Mouse (Mus musculus) intestine, embryonic 14.5 days (tissue): ENCODE measurements around the gene Cry2. TPM values are rescaled to one million over a fixed set of nuclear protein-coding genes. Genes with fewer than 3 reads are reported as not detected.

Experiments used
- ATAC-seq: fragments of 200-750 bp; cut with Nextera tagmentation; replicated peaks from 2 replicates; pipeline ENCODE4 v1.8.0; 2017; ENCODE audit warnings: low read depth, moderate number of reproducible peaks, moderate TSS enrichment, moderate library complexity; ENCODE audit not compliant: low FRiP score, low TSS enrichment
- DNase-seq: peaks from one replicate; pipeline ENCODE4 v3.0.0-alpha.2; 2018; ENCODE audit warnings: low spot score
- H3K27ac ChIP-seq: fragments of 300-500 bp; sonication (generic); 2 replicates; pipeline ENCODE4 v1.5.1; 2014; ENCODE audit warnings: low read depth, mild to moderate bottlenecking, control low read depth
- H3K27me3 ChIP-seq: fragments of 300-500 bp; sonication (generic); replicated peaks from 2 replicates; pipeline ENCODE4 v1.6.1; 2014; ENCODE audit warnings: low read length, control low read depth; ENCODE audit not compliant: control insufficient read depth, insufficient read depth
- H3K36me3 ChIP-seq: fragments of 300-500 bp; sonication (generic); 2 replicates; pipeline ENCODE4 v1.6.1; 2014; ENCODE audit warnings: low read length, control low read depth; ENCODE audit not compliant: control insufficient read depth, insufficient read depth
- H3K4me1 ChIP-seq: fragments of 300-500 bp; sonication (generic); replicated peaks from 2 replicates; pipeline ENCODE4 v1.6.1; 2014; ENCODE audit warnings: low read length, control low read depth, mixed read lengths; ENCODE audit not compliant: control insufficient read depth, insufficient read depth
- H3K4me2 ChIP-seq: fragments of 300-500 bp; sonication (generic); 2 replicates; pipeline ENCODE4 v1.6.1; 2014; ENCODE audit warnings: low read length
- H3K4me3 ChIP-seq: fragments of 300-500 bp; sonication (generic); 2 replicates; pipeline ENCODE4 v1.5.1; 2014; ENCODE audit warnings: low read depth, low read length, control low read depth, mixed read lengths
- H3K9ac ChIP-seq: fragments of 300-500 bp; sonication (generic); 2 replicates; pipeline ENCODE4 v1.6.1; 2014; ENCODE audit warnings: mild to moderate bottlenecking, low read length
- H3K9me3 ChIP-seq: fragments of 300-500 bp; sonication (generic); 2 replicates; pipeline ENCODE4 v1.6.1; 2016; ENCODE audit warnings: low read length, control low read depth; ENCODE audit not compliant: control insufficient read depth
- WGBS: fragments of 180-500 bp; shearing (Covaris S2); extraction: QIAGEN DNeasy Blood & Tissue Kit; methylation state at CpG from one replicate; pipeline ENCODE4 v1.1.7; 2014; 5-methylcytosine and 5-hydroxymethylcytosine counted together
- polyA plus RNA-seq: library from polyadenylated mRNA; unstranded; fragments of >200 nt; fragmentation: Nextera tagmentation; extraction: Ambion mirVana; gene quantifications from 2 replicates; pipeline ENCODE4 v1.2.1, GENCODE M21; 2014

Cry2 gene
- polyA plus RNA-seq, 1 experiment from 2014 or later: 16.7 TPM

DNA sequence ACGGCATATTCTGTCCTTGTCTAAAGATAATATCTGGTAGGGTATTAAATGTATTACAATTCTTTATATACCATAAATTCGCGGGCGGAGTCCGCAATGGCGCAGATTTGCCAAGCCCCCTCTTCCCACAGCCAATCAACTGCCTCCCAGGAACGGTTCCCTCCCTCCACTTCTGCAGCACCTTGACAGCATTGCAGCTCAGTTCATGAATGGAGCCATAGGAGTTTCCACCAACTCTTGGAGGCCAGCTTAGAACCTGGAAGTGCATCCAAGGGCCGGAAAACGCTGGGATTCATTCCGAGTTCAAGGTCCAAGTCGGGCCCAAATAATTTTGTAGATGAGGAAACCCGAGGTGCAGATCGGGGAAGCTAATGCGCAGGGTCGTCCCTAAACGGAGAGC, 59.3 kb downstream of the Cry2 start, which contains the start of the genes Pex16 and Large2:
TSS of gene Pex16 (plus strand) at position 163 of the 400 bp plus-strand sequence.
TSS of gene Large2 (minus strand) at position 356 of the 400 bp plus-strand sequence.
- H3K9ac ChIP-seq: peak within 1 kb of the TSS; percentile 64
- 2% methylated on average over 16 of the region's 16 CpGs for WGBS
- H3K4me2 ChIP-seq: peak within 1 kb of the TSS; percentile 95
- H3K27ac ChIP-seq: peak within 1 kb of the TSS; percentile 58
- peaks cover 18% of the 10 kb centered on the region for H3K36me3 ChIP-seq
- no peaks in the 10 kb centered on the region for H3K9me3 ChIP-seq
- H3K4me3 ChIP-seq: peak within 1 kb of the TSS; percentile 88
- DNase-seq: no peak
- ATAC-seq: no peak; the same call in 1 of the 2 replicates
- H3K4me1 ChIP-seq: peaks cover 26% of the 10 kb centered on the region
- peaks cover 15% of the 10 kb centered on the region for H3K27me3 ChIP-seq

DNA sequence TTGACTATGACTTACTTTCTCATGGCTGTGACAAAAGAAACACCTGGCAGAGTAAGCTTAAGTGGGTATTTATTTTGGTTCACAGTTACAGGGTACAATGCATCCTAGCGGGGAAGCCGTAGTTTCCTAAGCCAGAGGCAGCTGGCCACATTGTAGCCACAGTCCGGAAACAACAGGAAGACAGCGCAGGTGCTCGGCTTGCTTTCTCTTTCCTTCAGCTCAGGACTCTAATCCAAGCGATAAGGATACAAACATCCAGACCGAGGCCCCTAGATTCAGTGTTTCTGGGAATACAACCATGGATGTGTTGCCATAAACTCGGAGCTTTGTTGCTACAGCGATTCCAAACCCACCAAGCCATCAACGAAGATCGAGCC, 60.4 kb downstream of the Cry2 start:
- 81% methylated on average over 11 of the region's 11 CpGs for WGBS
- ATAC-seq: no peak
- Histone ChIP-seq H3K4me2 (no peak overlapping the region), H3K27me3 (peaks cover 19% of the 10 kb centered on the region), H3K27ac (no peak overlapping the region), H3K4me3 (no peak overlapping the region), H3K9ac (no peak overlapping the region), H3K9me3 (no peaks in the 10 kb centered on the region), H3K4me1 (peaks cover 26% of the 10 kb centered on the region), H3K36me3 (peaks cover 7% of the 10 kb centered on the region)
- DNase-seq: no peak

DNA sequence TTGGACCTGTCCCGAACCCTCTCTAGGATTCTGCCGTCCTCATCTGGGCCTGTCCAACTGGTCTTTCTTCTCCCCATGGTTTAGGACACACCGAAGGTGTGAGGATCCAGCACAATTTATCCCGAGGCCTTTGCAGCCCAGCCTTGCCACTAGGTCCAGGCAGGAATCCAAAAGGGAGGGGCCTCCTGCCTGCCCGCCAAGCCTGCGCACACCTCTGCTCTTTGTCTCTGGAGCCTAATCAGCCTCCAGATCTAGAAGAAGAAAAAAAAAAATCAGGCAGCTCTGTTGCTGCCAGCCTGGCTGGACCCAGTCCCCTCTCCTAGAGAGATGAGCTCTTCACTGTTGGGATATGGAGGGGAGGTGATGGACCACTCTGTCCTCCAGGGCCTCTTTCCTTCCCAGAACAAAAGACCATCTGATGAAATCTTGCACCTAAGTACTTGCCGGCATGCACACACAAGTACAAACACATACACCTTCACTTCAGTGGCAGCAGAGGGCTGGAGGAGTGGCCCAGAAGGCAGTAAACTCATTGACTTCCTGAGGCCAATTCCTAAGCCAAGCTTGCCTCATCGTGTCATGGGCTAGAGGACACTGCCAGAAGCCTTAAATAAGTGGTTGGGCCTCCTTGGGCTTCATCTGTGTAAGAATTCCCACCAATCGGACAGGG, 60.9 kb downstream of the Cry2 start:
- Histone ChIP-seq H3K9ac (no peak overlapping the region), H3K4me2 (no peak overlapping the region)

DNA sequence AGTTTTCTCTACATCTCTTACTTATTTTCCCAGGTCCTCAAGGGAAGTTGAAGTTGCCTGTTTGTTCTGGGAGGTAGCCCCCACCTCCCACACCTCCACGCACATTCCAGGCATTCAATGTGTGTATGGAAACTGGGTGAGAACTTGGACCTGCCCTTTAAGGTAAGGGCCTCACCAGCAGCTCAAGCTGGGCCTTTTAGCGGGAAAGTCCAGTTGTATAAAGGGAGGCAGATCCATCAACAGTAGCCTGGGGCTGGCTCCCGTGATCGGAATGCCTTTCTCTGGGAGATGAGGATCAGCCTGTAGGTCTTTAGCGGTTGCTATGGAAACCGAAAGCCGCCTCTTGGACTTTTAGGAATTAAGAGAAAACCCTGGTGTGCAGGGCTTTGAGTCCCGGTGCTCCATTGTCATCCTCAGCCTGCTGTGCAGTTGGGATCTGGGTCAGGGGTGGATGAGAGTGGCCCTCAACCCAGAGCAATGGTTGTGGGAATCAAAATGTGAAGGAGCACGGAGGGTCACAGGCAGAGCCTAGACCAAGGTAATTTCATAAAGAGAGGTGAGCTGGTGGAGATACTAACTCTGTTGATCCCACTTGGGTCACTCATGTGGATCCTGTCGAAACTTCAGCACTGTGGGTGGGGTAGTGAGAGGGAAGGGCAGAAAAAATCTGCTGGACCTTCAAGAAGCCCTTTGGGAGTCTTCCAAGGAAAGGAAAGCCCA, 61.7 kb downstream of the Cry2 start:
- no peaks in the 10 kb centered on the region for H3K9me3 ChIP-seq
- DNase-seq (no peak), ATAC-seq (no peak)
- H3K4me3 ChIP-seq: no peak overlapping the region
- no peak overlapping the region; the same call in 1 of the 2 replicates for H3K27ac ChIP-seq
- no peak overlapping the region for H3K4me2 ChIP-seq
- H3K9ac ChIP-seq: no peak overlapping the region
- H3K4me1 ChIP-seq: peaks cover 26% of the 10 kb centered on the region
- peaks cover 19% of the 10 kb centered on the region for H3K27me3 ChIP-seq
- H3K36me3 ChIP-seq: no peaks in the 10 kb centered on the region
- WGBS: 32% methylated on average over 10 of the region's 10 CpGs

More for the DNA sequence above, 60.9 kb downstream of the Cry2 start:
- 51% methylated on average over 9 of the region's 9 CpGs for WGBS
- Histone ChIP-seq H3K4me1 (peaks cover 26% of the 10 kb centered on the region), H3K27ac (no peak overlapping the region), H3K4me3 (no peak overlapping the region), H3K27me3 (peaks cover 19% of the 10 kb centered on the region), H3K9me3 (no peaks in the 10 kb centered on the region), H3K36me3 (peaks cover 2% of the 10 kb centered on the region; the same call in 1 of the 2 replicates)
- ATAC-seq (no peak), DNase-seq (no peak)

DNA sequence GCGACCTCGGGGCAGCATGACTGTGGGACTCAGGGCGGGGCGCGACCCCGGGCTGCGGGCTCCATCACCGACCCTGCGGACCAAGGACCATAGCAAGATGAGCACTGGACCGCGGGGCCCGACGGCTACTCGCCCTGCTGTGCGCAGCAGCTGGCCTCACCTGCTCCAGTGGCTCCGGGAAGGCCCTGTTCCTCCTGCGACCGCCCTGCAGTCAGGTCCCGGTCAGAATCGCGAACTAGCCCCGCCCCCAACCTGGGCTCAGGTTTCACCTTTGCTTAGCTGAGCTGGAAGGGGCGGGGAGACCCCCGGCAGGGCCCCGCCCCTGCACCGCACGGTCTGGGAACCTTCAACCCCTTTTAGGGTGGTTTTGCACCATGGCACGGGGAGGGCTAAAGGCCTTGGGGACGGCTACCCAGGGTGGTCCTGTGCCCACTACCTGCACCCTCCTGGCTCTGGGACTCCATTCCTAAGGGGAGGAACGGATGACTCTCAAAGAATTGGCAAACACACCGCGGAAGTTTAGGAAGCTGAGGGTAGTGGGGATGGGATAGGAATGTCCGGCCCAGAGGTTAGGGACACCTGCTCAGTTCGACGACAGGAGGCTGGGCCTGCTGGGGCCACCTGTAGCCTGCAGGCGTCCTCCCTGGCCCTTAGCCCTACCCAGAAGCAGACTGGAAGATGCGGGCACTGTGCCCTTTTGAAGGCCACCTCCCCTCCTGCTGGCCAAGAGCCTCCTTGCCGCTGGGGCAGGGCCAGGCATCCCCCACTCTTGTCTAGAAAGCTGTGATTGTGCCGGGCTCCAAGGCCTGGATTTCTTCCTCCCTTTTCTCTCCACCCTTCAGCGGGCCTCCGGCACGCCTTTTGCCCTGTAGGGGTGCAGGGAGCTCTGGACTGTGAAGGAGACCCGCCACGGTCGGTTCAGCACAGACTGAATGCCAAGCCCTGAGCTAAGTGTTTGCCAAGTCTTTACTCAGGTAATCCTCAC, 62.7 kb downstream of the Cry2 start:
- no peak overlapping the region; the same call in 1 of the 2 replicates for H3K27ac ChIP-seq
- peak overlapping the region; percentile 38 for H3K4me3 ChIP-seq
- peak overlapping the region; percentile 70 for H3K4me2 ChIP-seq
- H3K27me3 ChIP-seq: peaks cover 19% of the 10 kb centered on the region
- peak; percentile 85 for DNase-seq
- WGBS: 4% methylated on average over 43 of the region's 45 CpGs
- peak; percentile 68 for ATAC-seq
- no peaks in the 10 kb centered on the region for H3K36me3 ChIP-seq
- peaks cover 22% of the 10 kb centered on the region for H3K4me1 ChIP-seq
- H3K9ac ChIP-seq: peak overlapping the region; percentile 45
- H3K9me3 ChIP-seq: no peaks in the 10 kb centered on the region

DNA sequence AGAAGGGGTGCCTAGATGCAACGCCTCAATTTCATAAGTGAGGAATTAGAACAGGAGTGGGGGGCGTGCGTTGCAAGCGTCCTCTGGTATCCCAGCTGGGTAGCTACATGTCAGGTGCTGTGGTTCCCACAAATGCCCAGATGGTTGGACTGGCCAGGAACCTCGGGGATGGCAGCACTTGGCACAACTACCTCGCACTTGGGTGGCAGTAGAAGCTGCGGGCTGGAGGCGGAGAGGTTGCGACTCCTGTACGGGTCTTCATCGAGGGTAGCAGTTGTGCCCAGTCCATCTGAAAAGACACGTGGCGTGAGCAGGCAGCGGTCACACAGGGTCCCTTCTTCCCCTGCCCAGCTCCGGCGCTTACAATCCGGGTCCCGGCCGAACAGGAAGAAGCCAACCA, 63.5 kb downstream of the Cry2 start:
- Histone ChIP-seq H3K4me1 (peaks cover 18% of the 10 kb centered on the region; the same call in 1 of the 2 replicates), H3K27ac (no peak overlapping the region), H3K36me3 (no peaks in the 10 kb centered on the region), H3K4me3 (peak overlapping the region; percentile 38), H3K9me3 (no peaks in the 10 kb centered on the region), H3K27me3 (peaks cover 19% of the 10 kb centered on the region), H3K4me2 (peak overlapping the region; percentile 70), H3K9ac (peak overlapping the region; percentile 45)
- WGBS: 15% methylated on average over 19 of the region's 19 CpGs
- no peak for ATAC-seq
- DNase-seq: no peak

DNA sequence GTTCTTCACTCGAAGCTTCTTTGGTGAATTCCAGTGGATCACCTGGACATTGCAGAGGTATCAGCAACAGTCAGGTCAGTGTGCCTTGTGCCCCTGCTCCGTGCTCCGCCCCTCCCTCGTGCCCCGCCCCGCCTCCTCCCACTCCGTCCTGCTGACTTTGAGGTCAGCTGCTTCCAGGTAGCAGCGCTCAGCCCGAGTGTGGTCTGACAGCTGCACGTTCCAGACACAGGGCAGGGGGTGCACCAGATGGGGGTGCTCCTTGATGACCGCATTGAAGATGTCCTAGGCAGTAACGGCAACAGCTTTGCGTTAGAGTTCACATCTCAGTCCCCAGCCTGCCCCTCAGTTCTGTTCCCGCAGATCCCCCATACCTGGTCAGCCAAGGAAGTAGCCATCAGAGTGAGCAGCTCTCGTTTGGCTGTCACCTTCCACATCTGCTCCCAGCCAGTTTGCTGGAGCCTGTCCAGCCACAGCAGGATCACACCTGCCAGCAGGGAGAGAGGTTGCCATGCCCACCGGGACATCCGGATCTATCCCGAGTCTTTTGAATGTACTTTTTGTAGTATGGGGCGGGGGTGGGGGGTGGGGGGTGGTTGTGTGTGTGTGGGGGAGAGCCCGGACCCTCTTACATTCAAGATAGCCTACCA, 66.3 kb downstream of the Cry2 start:
- H3K4me2 ChIP-seq: no peak overlapping the region
- H3K27me3 ChIP-seq: peaks cover 19% of the 10 kb centered on the region
- H3K27ac ChIP-seq: no peak overlapping the region
- WGBS: 36% methylated on average over 20 of the region's 20 CpGs
- peaks cover 12% of the 10 kb centered on the region; the same call in 1 of the 2 replicates for H3K4me1 ChIP-seq
- DNase-seq (no peak), ATAC-seq (no peak)
- H3K9ac ChIP-seq: no peak overlapping the region
- H3K9me3 ChIP-seq: no peaks in the 10 kb centered on the region
- no peak overlapping the region for H3K4me3 ChIP-seq
- H3K36me3 ChIP-seq: peaks cover 17% of the 10 kb centered on the region

DNA sequence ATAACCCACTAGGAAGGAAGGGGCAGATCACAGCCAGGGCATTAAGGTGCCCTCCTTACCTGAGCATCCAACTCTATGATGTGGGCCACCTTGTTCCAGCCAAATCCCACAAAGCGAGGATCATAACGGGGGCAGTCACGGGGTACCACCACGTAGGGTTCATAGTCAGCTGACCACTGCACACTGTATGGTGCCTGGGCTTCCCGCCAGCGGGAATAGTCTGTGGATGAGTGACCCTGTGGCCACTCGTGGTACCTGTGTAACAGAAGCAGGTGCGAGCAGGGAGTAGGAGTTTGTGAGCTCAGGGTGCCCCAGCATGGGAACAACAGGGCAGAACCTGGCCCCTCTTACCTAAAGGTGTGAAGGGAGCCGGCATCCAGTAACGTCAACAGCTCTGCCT, 68.3 kb downstream of the Cry2 start:
- Histone ChIP-seq H3K4me2 (no peak overlapping the region), H3K27me3 (peaks cover 8% of the 10 kb centered on the region), H3K27ac (no peak overlapping the region), H3K36me3 (peaks cover 27% of the 10 kb centered on the region), H3K4me1 (peaks cover under 1% of the 10 kb centered on the region; the same call in 1 of the 2 replicates), H3K9ac (no peak overlapping the region), H3K4me3 (no peak overlapping the region), H3K9me3 (no peaks in the 10 kb centered on the region)
- no peak for DNase-seq
- no peak for ATAC-seq
- 92% methylated on average over 10 of the region's 10 CpGs for WGBS
